Mouse (Mus musculus) small intestine, adult 2 months (tissue): ENCODE measurements around the gene Emc10.

Source experiments
- CTCF ChIP-seq: fragments of 200-500 bp; IDR thresholded peaks from 2 replicates; pipeline ENCODE4 v1.5.1; 2012; ENCODE audit warnings: low read depth, mild to moderate bottlenecking, control low read depth, inconsistent platforms, low read length, moderate library complexity, mixed read lengths; ENCODE audit not compliant: insufficient replicate concordance, insufficient read length; ENCODE audit errors: extremely low read depth
- POLR2A ChIP-seq: fragments of 200-500 bp; IDR thresholded peaks from 2 replicates; pipeline ENCODE4 v1.6.1; 2012; ENCODE audit warnings: low read depth, mild to moderate bottlenecking, control low read depth, inconsistent platforms, low read length, moderate library complexity

- TF ChIP-seq CTCF, result no peak
- no peak for TF ChIP-seq POLR2A
These were observed 34.7 kb downstream of the Emc10 start for GRCm38 (mm10) chr7:44461503-44462217.
